Mouse (Mus musculus) retina, postnatal 7 days (tissue): Measurements from ENCODE around the gene Otx1.

Source experiments
- DNase-seq: peaks from one replicate; pipeline ENCODE4 v3.0.0-alpha.2; 2012; ENCODE audit warnings: low read depth, low spot score

Otx1 gene

DNA sequence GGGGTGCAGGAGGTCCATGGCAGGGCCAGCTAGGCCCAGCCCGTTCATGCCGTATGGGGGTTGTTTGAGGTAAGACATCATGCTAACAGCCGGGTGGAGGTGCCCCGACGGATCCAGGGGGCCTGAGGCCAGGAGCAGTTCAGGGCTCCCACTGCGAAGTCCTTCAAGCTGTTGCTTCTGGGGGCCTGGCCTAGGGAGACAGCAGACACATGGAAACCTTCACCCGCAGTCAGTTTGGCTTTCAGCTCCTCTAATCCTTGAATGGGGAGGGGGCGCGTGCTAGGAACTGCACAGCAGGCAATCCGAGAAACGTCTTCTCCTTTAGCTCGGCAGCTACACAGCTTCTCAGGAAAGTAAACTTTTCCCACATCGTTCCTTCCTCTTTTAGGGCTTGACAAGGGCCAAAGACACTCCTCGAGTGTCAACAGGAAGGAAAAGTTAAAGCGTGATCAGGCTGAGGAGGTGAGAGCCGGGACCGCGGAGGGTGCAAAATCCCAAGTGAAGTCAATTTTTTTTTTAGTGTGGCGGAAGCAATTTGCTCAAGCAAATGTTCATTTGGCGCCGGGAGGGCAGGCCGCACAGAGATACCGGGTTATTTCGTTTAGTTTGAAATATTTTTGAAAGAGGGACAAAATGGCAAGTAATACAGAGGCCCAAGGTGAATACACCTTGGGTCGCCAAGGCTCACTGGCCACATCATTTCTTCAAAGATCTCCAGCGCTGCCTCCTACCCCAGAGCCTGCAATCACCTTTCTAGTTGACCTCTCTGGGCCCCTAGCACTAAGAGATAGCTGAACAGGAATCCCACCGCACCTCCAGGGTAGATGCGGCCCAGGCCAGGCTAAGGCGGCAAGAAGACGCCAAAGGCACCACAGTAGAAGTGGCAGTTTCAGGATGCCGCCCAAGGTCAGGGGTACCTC is 3.0 kb downstream of the Otx1 start:
- DNase-seq = no peak

DNA sequence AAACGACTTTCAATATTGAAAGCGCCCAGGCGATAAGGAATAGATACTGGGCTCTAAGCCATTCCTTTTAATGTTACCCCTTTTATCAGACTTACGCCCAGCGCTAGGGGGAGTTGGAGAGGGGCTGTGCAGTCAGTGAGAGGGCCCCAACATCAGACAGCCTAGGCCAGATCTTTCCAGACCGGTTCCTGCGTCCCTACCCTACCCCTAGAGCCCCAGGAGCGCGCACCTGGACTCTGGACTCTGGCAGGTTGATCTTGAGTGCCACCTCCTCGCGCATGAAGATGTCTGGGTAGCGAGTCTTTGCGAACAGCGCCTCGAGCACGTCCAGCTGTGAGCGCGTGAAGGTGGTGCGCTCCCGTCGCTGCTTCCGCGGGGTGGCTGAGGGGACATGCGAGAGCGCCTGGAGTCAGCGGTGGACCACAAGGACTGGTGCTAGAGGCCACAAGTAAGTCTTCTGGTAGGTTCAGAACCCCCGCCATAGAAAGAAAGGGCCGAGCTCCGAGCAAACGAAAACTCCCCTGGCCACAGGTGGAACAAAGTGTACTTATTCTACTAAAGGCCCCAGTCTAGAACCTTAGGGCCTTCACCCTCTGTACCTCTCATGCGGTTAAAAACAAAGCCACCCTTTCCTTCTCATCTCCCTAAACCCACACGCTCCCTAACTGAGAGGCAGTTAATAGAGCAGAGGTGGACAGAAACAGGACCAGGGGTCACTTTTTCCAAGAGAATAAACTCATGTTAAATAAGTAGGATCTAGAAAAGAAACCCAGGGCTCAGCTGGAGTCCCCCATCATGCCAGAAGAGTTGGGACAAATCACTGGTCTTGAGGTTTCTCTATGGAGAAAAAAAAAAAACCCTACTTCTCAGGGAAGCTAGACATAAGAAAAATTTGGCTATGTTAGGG is 4.3 kb downstream of the Otx1 start:
- no peak for DNase-seq

DNA sequence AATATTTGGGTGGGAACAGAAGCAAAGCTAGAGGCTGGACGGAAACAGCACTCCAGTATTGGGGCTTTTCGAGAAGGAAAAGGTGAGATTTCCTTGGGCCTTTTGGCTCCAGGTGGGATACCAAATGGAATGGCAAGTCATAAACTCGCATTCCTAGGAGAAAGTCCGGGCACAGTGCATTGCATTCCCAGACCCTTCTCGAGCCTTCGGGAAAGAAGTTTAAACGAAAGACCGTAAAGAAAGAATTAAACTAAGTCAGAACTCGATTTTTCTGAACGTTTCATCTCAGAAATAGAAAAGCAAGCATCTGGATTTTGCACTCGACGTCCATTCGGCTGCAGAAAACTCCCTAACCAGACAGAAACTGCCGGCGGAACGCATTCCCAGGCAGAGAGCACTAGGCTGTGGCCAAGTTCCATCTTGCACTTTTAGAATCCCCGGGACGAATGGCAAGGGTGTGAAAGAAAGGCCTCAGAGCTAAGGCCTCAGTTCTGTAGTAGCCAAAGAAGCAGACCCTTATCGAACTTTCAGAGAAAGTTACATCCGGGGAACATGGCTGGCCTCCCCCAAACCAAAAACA is 5.0 kb downstream of the Otx1 start:
- no peak for DNase-seq

DNA sequence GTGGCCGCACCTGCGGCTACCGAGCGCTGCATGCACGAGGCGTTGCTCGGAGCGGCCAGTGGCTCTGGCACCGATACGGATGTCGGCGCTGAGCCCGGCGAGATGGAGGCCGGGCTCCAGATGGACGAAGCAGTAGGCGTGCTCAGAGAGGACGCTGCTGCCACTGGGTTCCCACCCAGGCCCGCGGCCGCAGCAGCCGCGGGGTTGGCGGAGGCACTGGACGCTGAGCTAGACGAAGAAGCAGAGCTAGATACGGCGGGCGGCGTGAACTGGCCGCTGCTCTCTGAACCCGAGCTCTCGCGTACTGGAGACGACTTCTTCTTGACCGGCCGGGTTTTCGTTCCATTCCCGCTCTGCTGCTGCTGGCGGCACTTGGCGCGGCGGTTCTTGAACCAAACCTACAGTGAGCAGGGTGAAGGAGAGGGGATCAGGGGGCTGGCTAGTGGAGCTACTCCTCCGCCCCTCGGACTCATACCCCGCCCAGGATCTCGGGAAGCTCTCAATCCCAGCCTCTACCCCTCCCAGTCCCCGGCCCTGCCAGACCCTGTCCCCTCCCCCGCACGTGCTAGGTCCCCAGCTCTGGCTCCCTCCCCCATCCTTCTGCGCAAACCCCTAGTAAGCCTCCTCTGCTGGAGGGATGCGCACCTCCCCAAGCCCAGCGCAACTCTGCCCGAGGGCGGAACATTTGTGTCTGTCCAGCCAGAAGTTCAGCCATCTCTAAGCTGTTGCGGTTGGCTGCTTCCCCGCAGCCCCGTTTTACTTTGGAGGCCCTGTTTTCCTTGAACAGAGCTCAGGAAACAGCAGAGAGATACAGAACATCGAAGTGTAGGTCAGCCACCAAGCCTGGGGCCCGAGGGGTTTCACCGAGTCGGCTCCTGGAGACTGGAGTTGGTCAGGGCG is 5.8 kb downstream of the Otx1 start:
- DNase-seq = no peak

DNA sequence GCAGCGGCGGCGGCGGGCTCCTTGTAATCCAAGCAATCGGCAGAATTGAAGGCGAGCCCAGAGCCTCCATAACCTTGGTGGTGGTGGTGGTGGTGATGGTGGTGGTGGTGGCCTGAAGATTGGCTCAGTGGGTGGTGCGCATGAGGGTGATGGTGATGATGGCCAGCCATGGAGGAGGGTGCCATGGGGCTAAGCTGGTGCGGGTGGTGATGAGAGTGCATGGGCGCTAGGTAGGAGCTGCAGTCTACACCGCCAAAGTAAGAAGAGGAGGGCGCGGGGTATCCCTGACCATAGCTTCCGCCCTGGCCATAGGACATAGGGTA is 6.4 kb downstream of the Otx1 start:
- DNase-seq = no peak

DNA sequence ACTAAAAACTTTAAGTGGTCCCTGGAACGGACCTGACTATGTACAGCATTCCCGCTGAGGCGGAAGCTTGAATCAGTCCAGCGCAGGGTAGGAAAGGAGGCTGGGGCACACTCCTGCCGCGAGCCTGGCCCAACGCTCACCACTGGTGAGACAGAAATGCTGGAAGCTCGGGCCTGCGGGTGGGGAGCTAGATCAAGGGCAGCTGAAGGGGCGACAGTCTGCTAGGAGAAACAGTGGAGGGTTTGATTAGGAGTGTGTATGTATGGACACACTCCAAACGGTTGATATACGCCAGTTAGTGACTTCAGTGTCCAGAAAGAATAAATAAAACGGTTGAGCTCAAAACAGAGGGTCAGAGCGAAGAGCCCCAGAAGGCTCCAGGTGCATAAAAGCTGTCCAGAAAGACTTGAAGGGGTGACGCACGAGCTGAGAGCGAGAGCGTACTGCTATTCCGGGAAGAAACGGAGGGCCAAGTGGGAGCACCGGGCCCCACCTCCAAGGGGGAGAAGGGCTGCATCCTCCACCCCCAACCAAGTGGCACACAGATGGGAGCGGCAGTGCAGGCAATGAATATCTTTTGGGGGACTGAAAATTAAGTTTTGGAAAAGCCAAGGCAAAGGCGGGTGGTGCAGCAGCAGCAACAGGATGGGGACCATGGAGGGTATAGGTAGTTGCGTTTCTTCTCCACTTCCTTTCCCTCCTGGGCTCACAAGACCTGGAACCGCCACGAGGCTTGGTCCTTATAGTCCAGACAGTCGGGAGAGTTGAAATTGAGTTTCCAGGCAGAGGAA is 7.0 kb downstream of the Otx1 start:
- DNase-seq = no peak

DNA sequence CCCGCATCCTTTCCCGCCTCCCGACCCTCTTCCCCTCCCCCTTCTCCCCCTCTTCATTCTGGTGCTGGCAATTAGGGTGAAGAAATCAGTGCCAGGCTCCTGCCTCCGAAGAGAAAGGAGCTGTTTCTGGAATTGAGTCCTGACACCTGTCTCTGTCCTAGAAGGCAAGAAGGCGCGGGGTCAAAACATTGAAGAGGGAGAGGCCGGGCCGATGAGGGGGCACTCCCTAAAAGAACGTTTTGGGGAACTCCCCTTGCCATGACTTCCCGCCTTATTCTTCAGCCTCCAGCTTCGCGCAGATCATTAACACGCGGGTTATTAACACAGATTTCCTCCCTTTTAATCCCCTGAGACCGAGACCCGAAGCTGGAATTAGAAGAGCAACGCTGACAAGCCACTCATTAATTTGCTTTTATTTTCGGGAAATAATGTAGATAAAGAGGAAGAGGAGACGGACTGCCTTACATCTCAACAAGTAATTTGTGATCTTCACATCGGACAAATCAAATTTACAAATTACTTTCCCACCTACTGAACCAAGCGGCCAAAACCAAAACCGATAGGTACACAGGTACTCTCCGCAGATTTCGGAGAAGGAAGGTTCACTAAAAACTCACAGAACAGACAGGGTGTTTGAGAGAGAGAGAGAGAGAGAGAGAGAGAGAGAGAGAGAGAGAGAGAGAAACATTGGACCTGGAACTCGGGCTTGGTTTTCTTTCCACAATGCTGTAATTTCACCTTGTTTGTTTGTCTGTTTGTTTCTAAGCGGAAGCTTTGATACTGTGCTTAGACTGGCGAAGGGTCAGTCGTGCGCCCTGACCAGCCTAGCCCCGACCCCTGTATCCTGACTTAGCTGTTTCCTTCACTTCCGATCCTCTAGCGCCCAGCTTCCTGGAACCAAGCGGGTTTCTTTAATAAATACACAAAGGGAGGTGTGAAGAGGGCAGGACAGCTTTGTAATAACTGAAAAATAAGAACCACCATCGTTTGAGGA is 8.0 kb downstream of the Otx1 start:
- DNase-seq = no peak

DNA sequence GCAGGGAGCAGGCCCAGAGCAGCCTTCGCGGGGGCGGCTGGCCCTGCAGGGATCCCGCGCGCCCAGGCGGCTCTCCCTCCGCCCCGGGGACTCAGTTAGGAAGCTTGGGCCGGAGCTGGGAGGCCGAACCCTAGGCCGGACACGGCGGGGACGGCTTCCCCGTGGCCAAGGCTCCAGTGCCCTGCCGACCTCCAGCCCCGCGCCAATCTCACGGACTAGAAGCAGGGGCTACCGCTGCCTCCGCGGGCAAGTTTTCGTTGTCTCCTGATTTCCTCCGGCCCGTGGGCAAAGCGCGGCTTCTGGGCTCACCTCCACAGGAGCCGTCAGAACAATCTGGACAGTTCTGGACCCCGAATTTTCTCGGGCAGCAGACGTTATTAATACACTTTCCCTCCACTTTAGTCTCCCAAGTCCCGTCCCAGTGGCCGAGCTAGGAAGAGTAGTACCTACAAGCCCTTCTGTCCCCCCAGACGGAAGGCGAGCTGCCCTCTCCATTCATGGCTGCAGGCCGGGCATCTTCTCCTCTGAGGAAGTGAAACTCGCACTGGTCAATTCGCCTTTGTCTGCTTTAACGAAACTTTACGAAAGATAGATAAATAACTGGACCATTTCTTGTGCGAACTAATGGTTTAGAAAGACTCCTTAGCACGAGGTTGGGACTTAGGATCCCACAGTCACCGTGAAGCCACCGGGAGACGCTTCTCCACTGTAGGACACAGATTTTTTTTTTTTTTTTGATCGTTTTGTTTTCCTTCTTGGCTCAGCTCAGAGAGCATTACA is 8.9 kb downstream of the Otx1 start:
- DNase-seq = no peak

DNA sequence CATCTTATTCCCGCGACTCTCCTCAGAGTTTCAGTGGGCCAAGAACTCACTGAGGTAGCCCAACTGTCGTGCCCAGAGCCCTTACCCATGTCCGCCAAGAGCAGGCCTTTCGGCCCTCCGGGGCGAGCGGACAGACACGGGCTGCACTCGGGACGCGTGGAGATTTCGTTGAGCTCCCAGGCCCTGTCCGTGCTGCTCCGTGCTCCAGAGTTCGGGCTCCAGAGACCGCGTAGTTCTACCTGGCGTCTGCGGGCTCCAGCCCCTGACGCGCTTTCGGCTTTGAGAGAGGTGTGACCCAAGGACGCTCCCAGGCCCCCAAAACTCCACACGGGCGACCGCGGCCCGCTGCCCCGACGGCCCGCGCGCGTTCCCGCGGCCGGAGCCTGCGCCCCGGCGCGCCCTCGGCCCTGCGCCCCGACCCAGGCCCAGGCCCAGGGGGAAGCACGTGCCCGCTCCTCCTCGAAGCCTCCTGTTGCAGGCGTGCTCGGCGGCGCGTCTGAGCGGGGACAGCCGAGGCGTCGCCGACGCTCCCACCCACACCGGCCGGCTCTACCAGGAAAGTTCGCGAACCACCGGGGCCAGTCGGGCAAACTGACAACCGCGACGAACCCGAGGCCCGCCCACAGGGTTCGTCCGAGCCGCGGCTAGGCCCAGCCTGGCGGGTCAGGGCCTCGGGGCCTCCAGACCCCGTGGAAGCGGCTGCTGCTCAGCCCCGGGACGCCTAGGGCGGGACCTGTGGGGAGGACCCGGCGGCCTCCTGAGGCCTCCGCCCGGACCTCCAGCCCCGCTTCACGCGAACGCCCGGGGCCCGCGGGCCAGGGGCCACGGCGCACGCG is 9.7 kb downstream of the Otx1 start:
- no peak for DNase-seq

DNA sequence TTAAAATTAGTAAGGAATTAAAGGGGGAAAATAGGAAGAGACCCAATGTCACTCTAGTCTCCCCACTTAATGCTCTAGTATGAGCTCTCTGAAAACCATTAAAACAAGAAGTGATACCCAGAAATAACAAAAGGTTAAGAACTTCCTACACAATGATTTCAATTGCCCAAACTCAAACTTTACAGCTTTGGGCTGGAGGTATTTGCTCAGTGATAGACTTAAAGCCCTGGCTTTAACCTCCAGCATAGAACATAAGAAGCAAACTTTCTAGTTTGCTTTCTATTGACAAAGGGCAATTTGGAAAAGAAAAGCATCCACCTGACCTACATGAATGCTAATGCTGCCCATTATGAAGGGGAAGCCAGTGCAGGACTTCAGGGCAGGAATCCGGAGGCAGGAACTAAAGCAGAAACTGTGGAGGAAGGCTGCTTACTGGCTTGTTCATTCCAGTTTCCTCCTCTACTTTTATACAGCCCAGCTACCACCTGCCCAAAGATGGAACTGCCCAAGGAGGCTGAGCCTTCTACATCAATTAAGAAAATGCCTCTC is 14.2 kb downstream of the Otx1 start:
- DNase-seq = no peak

DNA sequence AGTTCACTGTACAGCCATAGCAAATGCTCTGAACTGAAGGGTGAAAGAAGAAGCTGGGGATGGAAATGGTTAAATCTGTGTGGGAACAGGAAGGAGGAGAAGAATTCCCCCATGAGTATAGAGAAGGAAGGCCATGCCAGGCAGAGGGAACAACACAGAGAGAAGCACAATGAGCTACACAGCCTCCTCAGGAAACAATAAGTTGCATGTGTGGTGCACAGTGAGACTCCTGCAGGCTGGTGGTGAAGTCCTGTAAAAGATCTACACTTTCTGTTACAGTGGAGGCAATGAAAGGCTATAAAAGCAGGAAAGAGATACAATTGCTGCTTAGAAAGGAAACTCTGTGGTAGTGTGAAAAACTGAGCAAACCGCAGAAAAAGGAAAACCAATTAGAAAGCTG is 17.6 kb downstream of the Otx1 start:
- DNase-seq = no peak

DNA sequence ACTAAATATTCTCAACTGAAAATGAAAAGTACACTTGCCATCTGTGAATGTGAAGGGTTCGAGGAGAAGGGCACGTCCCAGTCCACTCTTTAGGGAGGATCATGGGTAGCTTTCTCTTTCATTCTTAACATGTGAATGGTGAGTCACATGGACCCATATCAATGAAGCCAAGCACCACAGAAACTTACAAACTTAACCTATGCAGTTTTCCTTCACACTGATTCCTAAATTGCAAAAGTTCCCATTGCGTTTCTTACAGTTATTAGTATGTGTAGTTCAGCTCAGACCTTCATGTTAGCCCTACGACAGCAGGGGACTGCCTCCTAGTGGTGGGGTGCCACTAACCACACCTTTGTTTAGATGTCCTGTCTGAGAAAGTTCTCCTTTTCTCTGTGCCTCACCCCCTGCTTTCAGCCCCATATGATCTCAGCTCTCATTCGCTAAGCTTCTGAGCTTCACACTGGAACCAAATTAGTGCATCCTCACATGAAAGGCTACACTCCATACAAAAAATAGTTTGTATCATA is 28.6 kb downstream of the Otx1 start:
- no peak for DNase-seq

DNA sequence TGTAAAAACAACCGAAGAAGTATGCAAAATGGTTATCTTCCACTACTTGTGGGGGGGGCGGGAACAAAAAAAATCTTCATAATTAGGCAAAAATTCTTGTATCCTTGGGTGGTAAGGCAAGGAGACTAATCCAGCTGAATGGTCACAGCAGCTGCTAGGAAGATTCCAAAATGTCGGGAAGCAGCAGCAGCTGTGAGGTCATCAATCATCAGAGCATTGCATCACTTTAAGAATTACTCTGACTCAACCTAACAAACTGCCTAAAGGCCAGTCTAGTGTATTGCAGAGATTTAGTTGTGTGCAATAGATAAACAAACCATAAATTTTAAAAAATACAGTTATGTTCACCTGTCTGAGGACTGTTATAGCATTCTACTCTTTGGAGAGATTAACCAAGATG is 29.1 kb downstream of the Otx1 start:
- DNase-seq = no peak

DNA sequence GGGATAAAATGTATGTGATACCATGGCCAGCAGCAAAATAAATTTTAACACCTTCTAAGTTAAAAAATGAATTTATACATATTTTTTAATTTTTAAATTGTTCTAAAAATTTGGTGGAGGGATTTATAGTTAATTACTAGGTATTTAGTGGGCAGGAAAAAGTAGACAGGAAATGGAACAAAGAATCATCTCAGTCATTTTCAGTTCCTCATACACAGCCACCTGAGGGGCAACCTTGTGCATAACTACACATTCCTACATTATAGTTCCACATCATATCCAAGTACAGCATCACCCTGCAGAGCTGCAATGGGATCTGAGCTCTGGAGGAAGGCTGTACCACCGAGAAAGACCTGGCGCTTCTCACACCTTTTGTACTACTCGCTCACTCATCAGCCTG is 33.8 kb downstream of the Otx1 start:
- no peak for DNase-seq

DNA sequence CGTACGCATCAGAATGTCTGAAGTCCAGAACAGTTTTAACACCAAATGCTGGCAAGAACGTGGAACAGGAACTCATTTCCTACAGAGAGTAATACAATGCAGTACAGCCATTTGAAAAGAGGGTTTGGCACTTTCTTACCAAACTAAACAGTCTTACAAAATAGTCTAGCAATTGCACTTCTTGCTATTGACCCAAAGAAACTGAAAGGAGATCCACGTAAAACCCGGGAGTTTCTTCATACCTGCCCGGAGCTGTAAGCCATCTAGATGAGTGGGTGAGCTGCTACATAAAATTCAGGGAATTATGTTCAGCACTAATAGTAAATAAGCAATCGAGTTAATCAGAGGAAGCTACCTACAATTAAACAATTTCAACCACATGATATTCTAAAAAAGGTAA is 47.5 kb downstream of the Otx1 start:
- DNase-seq = no peak

DNA sequence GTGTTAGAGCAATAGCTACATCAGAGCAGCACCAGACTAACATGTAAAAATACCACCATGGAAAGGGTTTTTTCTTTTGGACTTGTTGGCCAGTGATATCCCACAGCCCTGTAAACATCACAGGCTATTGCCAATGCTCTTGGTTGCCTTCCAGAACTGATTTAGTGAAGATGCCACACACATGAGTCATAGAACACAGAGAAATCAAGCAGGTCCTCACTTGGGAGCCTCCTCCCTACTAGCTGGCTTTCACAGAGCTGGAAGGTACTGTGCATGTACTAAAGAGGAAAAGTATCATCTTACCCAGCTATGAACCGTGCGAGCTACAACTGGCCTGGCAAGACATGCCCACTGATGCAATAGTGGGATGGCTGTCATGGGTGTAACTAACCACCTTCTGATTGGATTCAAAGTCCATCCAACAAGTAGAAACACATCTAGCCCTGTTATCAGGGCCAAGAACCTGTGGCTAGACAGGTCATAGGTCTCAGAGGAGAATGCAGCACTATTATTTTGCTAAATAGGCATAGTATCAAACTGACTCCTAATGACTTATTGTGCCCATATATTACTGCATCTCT is 51.0 kb downstream of the Otx1 start:
- DNase-seq = no peak

DNA sequence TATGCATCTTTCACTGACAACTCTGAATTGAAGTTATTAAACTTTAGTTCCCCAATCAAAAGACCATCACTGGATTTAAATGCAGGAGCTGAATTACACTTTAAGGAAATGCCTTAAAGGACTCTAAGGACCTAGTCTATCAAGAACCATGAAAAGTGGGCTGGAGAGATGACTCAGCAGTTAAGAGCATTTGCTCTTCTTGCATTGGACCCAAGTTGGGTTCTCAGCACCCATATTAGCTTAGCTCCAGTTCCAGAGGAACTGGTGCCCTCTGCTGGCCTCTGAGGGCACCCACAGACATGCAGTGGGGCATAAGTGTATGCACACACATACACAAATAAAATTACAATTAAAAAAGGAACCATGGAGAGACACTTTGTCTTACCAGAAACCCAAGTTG is 52.6 kb downstream of the Otx1 start:
- DNase-seq = no peak
